Mouse (Mus musculus): ENCODE measurements around the gene Lhcgr. TPM values are rescaled to one million over a fixed set of nuclear protein-coding genes. Genes with fewer than 3 reads are reported as not detected.

Lhcgr gene
- polyA plus RNA-seq, 1 experiment from 2014 or later, result 0.17 TPM

GRCm38 (mm10) chr17:88786385-88786784 lies 5.4 kb downstream of the Lhcgr start:
- H3K27me3 ChIP-seq (ENCODE audit: control insufficient read depth, insufficient read depth, low read length), result peaks cover 3% of the 10 kb centered on the region; the same call in 1 of the 2 replicates
- H3K4me3 ChIP-seq (ENCODE audit: low read depth, low read length), result no peak overlapping the region
- no peak overlapping the region for H3K9ac ChIP-seq (ENCODE audit: low read depth, low read length)
- H3K4me1 ChIP-seq (ENCODE audit: control insufficient read depth, insufficient read depth, low read length), result peaks cover 1% of the 10 kb centered on the region
- no peak for ATAC-seq (replicated peaks; ENCODE audit: insufficient number of reproducible peaks, low FRiP score, low TSS enrichment)
- no peaks in the 10 kb centered on the region for H3K9me3 ChIP-seq (replicated peaks; ENCODE audit: control insufficient read depth, low read length)
- H3K27ac ChIP-seq (ENCODE audit: low read depth, low read length), result no peak overlapping the region
- no peak overlapping the region for H3K4me2 ChIP-seq
- H3K36me3 ChIP-seq (ENCODE audit: control insufficient read depth, insufficient read depth, low read length), result no peaks in the 10 kb centered on the region
- WGBS (ENCODE audit: insufficient replicate concordance), result 65% methylated on average over 4 of the region's 4 CpGs

GRCm38 (mm10) chr17:88779148-88779547 lies 12.6 kb downstream of the Lhcgr start:
- Histone ChIP-seq H3K4me2 (no peak overlapping the region), H3K27me3 (ENCODE audit: control insufficient read depth, insufficient read depth, low read length) (no peaks in the 10 kb centered on the region), H3K9me3 (replicated peaks; ENCODE audit: control insufficient read depth, low read length) (no peaks in the 10 kb centered on the region), H3K9ac (ENCODE audit: low read depth, low read length) (no peak overlapping the region), H3K36me3 (ENCODE audit: control insufficient read depth, insufficient read depth, low read length) (no peaks in the 10 kb centered on the region), H3K4me1 (ENCODE audit: control insufficient read depth, insufficient read depth, low read length) (no peaks in the 10 kb centered on the region), H3K4me3 (ENCODE audit: low read depth, low read length) (no peak overlapping the region), H3K27ac (ENCODE audit: low read depth, low read length) (no peak overlapping the region)
- no peak for ATAC-seq (replicated peaks; ENCODE audit: insufficient number of reproducible peaks, low FRiP score, low TSS enrichment)
- 22% methylated on average over 3 of the region's 3 CpGs for WGBS (ENCODE audit: insufficient replicate concordance)

- Histone ChIP-seq H3K4me1 (ENCODE audit: control insufficient read depth, insufficient read depth, low read length) (no peaks in the 10 kb centered on the region), H3K27me3 (ENCODE audit: control insufficient read depth, insufficient read depth, low read length) (no peaks in the 10 kb centered on the region), H3K9ac (ENCODE audit: low read depth, low read length) (no peak overlapping the region), H3K4me3 (ENCODE audit: low read depth, low read length) (no peak overlapping the region), H3K36me3 (ENCODE audit: control insufficient read depth, insufficient read depth, low read length) (no peaks in the 10 kb centered on the region), H3K4me2 (no peak overlapping the region), H3K9me3 (replicated peaks; ENCODE audit: control insufficient read depth, low read length) (no peaks in the 10 kb centered on the region), H3K27ac (ENCODE audit: low read depth, low read length) (no peak overlapping the region)
- 49% methylated on average over 9 of the region's 9 CpGs for WGBS (ENCODE audit: insufficient replicate concordance)
- no peak for ATAC-seq (replicated peaks; ENCODE audit: insufficient number of reproducible peaks, low FRiP score, low TSS enrichment)
These were observed 17.7 kb downstream of the Lhcgr start for GRCm38 (mm10) chr17:88774103-88774526.

GRCm38 (mm10) chr17:88770081-88770480 lies 21.7 kb downstream of the Lhcgr start:
- Histone ChIP-seq H3K4me2 (no peak overlapping the region), H3K9me3 (replicated peaks; ENCODE audit: control insufficient read depth, low read length) (peaks cover 3% of the 10 kb centered on the region; the same call in 1 of the 2 replicates), H3K27ac (ENCODE audit: low read depth, low read length) (no peak overlapping the region), H3K27me3 (ENCODE audit: control insufficient read depth, insufficient read depth, low read length) (no peaks in the 10 kb centered on the region), H3K36me3 (ENCODE audit: control insufficient read depth, insufficient read depth, low read length) (no peaks in the 10 kb centered on the region), H3K4me3 (ENCODE audit: low read depth, low read length) (no peak overlapping the region), H3K4me1 (ENCODE audit: control insufficient read depth, insufficient read depth, low read length) (no peaks in the 10 kb centered on the region), H3K9ac (ENCODE audit: low read depth, low read length) (no peak overlapping the region)
- 86% methylated on average over 7 of the region's 7 CpGs for WGBS (ENCODE audit: insufficient replicate concordance)
- ATAC-seq (replicated peaks; ENCODE audit: insufficient number of reproducible peaks, low FRiP score, low TSS enrichment), result no peak

- no peaks in the 10 kb centered on the region for H3K27me3 ChIP-seq (ENCODE audit: control insufficient read depth, insufficient read depth, low read length)
- 60% methylated on average over 2 of the region's 2 CpGs for WGBS (ENCODE audit: insufficient replicate concordance)
- no peak overlapping the region for H3K4me2 ChIP-seq
- H3K9me3 ChIP-seq (replicated peaks; ENCODE audit: control insufficient read depth, low read length), result peaks cover 3% of the 10 kb centered on the region; the same call in 1 of the 2 replicates
- ATAC-seq (replicated peaks; ENCODE audit: insufficient number of reproducible peaks, low FRiP score, low TSS enrichment), result no peak
- H3K36me3 ChIP-seq (ENCODE audit: control insufficient read depth, insufficient read depth, low read length), result no peaks in the 10 kb centered on the region
- no peak overlapping the region for H3K9ac ChIP-seq (ENCODE audit: low read depth, low read length)
- no peak overlapping the region for H3K27ac ChIP-seq (ENCODE audit: low read depth, low read length)
- no peaks in the 10 kb centered on the region for H3K4me1 ChIP-seq (ENCODE audit: control insufficient read depth, insufficient read depth, low read length)
- H3K4me3 ChIP-seq (ENCODE audit: low read depth, low read length), result no peak overlapping the region
These were observed 22.4 kb downstream of the Lhcgr start for GRCm38 (mm10) chr17:88769283-88769859.

GRCm38 (mm10) chr17:88766857-88767256 lies 24.9 kb downstream of the Lhcgr start:
- no peak for ATAC-seq (replicated peaks; ENCODE audit: insufficient number of reproducible peaks, low FRiP score, low TSS enrichment)

GRCm38 (mm10) chr17:88764136-88764485 lies 27.7 kb downstream of the Lhcgr start:
- 58% methylated on average over 3 of the region's 3 CpGs for WGBS (ENCODE audit: insufficient replicate concordance)
- Histone ChIP-seq H3K27me3 (ENCODE audit: control insufficient read depth, insufficient read depth, low read length) (no peaks in the 10 kb centered on the region), H3K9me3 (replicated peaks; ENCODE audit: control insufficient read depth, low read length) (peaks cover 3% of the 10 kb centered on the region; the same call in 1 of the 2 replicates), H3K4me2 (no peak overlapping the region), H3K4me3 (ENCODE audit: low read depth, low read length) (no peak overlapping the region), H3K36me3 (ENCODE audit: control insufficient read depth, insufficient read depth, low read length) (no peaks in the 10 kb centered on the region), H3K4me1 (ENCODE audit: control insufficient read depth, insufficient read depth, low read length) (no peaks in the 10 kb centered on the region), H3K27ac (ENCODE audit: low read depth, low read length) (no peak overlapping the region), H3K9ac (ENCODE audit: low read depth, low read length) (no peak overlapping the region)
- no peak for ATAC-seq (replicated peaks; ENCODE audit: insufficient number of reproducible peaks, low FRiP score, low TSS enrichment)

More at GRCm38 (mm10) chr17:88766857-88767256, 24.9 kb downstream of the Lhcgr start:
- no peaks in the 10 kb centered on the region for H3K27me3 ChIP-seq (ENCODE audit: control insufficient read depth, insufficient read depth, low read length)
- H3K27ac ChIP-seq (ENCODE audit: low read depth, low read length), result no peak overlapping the region
- WGBS (ENCODE audit: insufficient replicate concordance), result 85% methylated on average over 6 of the region's 6 CpGs
- no peak overlapping the region for H3K4me2 ChIP-seq
- H3K9me3 ChIP-seq (replicated peaks; ENCODE audit: control insufficient read depth, low read length), result peaks cover 3% of the 10 kb centered on the region; the same call in 1 of the 2 replicates
- no peaks in the 10 kb centered on the region for H3K4me1 ChIP-seq (ENCODE audit: control insufficient read depth, insufficient read depth, low read length)
- no peak overlapping the region for H3K4me3 ChIP-seq (ENCODE audit: low read depth, low read length)
- no peak overlapping the region for H3K9ac ChIP-seq (ENCODE audit: low read depth, low read length)
- H3K36me3 ChIP-seq (ENCODE audit: control insufficient read depth, insufficient read depth, low read length), result no peaks in the 10 kb centered on the region

GRCm38 (mm10) chr17:88763396-88764135 lies 28.2 kb downstream of the Lhcgr start:
- no peak for ATAC-seq (replicated peaks; ENCODE audit: insufficient number of reproducible peaks, low FRiP score, low TSS enrichment)
- H3K27ac ChIP-seq (ENCODE audit: low read depth, low read length), result no peak overlapping the region
- no peak overlapping the region for H3K4me2 ChIP-seq
- 46% methylated on average over 5 of the region's 5 CpGs for WGBS (ENCODE audit: insufficient replicate concordance)
- peaks cover 3% of the 10 kb centered on the region; the same call in 1 of the 2 replicates for H3K9me3 ChIP-seq (replicated peaks; ENCODE audit: control insufficient read depth, low read length)
- no peak overlapping the region for H3K9ac ChIP-seq (ENCODE audit: low read depth, low read length)
- H3K27me3 ChIP-seq (ENCODE audit: control insufficient read depth, insufficient read depth, low read length), result no peaks in the 10 kb centered on the region
- no peak overlapping the region for H3K4me3 ChIP-seq (ENCODE audit: low read depth, low read length)
- H3K4me1 ChIP-seq (ENCODE audit: control insufficient read depth, insufficient read depth, low read length), result no peaks in the 10 kb centered on the region
- no peaks in the 10 kb centered on the region for H3K36me3 ChIP-seq (ENCODE audit: control insufficient read depth, insufficient read depth, low read length)
